Mouse (Mus musculus): ENCODE measurements around the gene Tmf1.

The Tmf1 gene

DNA sequence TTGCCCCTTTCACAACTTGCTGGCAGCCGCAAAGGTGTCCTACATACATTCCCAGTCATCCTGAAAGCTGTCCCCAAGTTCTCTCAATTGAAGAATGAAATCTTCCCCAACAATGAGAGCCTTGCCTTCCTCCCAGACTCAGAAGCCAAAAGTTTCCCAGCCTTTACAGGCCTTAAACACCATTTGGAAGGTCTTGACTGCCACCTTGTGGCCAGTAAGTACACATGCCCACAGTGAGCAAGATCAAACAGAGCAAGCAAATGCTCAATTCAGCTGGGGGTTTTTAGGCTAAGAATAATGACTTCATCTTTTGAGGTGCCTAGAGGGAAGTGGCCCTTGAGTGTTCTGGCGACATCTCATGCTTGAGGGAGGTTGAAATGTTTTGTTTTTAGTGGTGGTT, 72.1 kb downstream of the Tmf1 start:
- peak; percentile 83 for DNase-seq (ENCODE audit: low read depth, low spot score)

- no peak for DNase-seq (ENCODE audit: low read depth, low spot score)
Measured at GRCm38 (mm10) chr6:97106106-97106505, 72.8 kb downstream of the Tmf1 start.

DNA sequence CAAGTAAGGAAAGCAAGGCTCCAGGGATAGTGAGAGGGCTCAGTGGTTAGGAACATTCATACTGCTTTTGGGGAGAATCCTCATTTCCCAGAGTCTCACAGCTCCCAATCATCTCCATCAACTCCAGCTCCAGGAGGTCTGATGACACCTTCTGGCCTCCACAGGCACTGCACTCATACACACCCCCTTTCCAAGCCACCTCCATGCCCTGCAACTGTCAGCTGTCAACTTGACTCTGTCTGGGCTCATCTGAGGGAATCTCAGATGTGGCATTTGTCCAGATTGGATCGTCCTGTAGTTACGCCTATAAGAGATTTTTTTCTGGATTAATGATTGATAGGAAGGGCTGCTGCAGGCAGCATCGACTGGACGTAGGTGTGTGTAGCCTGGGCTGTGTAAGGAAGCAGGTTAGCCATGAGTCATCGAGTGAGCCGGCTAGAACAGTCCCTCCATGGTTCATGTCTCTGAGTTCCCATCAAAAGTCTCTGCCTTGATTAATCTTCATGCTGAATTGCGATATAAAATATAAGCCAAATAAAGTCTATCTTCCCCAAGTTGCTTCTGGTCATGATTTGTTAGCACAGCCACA, 74.6 kb downstream of the Tmf1 start:
- no peak for DNase-seq (ENCODE audit: low read depth, low spot score)
